Mouse (Mus musculus): ENCODE data around the gene Bcl11a.

DNA sequence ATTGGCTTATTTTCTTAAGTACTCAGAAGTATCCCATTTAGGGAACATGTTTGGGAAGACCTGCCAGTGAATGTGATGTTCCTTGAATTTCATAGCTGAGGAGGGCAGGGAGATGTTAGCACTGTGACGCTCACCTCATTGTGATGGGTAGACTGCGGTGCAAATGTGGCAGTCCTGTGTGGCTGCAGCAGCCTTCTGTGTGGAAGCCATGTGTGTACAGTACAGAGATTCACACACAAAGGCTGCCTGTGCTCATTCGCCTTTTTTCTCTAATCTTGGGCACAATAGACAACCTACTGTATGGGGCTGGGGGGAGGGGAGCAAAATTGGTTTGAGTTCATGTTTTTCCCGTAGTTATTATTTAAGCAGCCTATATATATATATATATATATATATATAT, 6.7 kb downstream of the Bcl11a start:
- TF ChIP-seq CTCF (IDR thresholded peaks at IDR 0.05; ENCODE audit: borderline replicate concordance, insufficient read depth, low read depth, low read length), result no peak
- TF ChIP-seq POLR2A (IDR thresholded peaks at IDR 0.05; ENCODE audit: borderline replicate concordance, insufficient read depth, low read length), result no peak

Measured in cerebellum, adult 2 months (tissue).